ENCODE assay signal across 26 mouse cellular contexts in the genomic region with DNA sequence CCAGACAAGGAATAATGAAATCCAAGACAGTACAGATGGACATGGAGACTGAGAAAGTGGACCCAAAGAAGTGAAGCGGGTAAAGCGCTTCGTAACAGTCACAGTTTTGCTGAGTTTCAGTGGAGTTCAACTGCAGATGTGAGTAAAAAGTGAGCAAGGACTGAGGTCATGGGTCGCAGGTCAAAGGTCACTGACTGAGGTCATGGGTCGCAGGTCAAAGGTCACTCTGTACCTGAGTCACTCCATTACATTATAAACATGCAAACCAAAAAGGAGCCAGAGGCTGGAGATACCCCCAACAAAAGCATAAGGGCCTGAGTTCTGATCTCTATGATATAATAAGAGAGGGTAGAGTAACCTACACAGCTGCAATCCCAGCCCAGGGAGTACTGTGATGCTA. TPM values are rescaled to one million over a fixed set of nuclear protein-coding genes. Genes with fewer than 3 reads are reported as not detected.
DNase-seq lines count a peak whose midpoint lies in the region; ATAC-seq lines count a peak whose summit lies in the region.
"Had no signal": no experiment of that assay in that cellular context is flagged by ENCODE, and none has a peak within 500 bp of the region (broad histone marks: within the 10 kb centered on the region; RNA-seq: fewer than 3 reads in every experiment).

No protein-coding gene starts in this region.

- WGBS in hindbrain, embryonic 11.5 days: 96% methylated on average over 5 of the region's 5 CpGs
- 96% methylated on average over 5 of the region's 5 CpGs for WGBS in hindbrain, embryonic 12.5 days

- H3K9ac ChIP-seq in hindbrain, embryonic 11.5 days (ENCODE audit: low read depth, low read length): no peak overlapping the region
- no peak overlapping the region for H3K9ac ChIP-seq in hindbrain, embryonic 12.5 days
- H3K9ac ChIP-seq: embryonic facial prominence, embryonic 13.5 days; forebrain, embryonic 13.5 days; heart, embryonic 12.5 days; heart, embryonic 15.5 days; hindbrain, embryonic 13.5 days; intestine, embryonic 15.5 days had no signal

- no peaks in the 10 kb centered on the region for H3K4me1 ChIP-seq in hindbrain, embryonic 11.5 days (replicated peaks; ENCODE audit: control insufficient read depth, insufficient read depth, low read length)
- 0 out of 2 replicates have a peak, but pooled peaks cover 3% of the 10 kb centered on the region for H3K4me1 ChIP-seq in hindbrain, embryonic 12.5 days
- H3K4me1 ChIP-seq: hindbrain, embryonic 13.5 days had no signal

- H3K4me2 ChIP-seq in hindbrain, embryonic 11.5 days (replicated peaks; ENCODE audit: low read depth, low read length): no peak overlapping the region
- no peak overlapping the region for H3K4me2 ChIP-seq in hindbrain, embryonic 12.5 days (replicated peaks)
- H3K4me2 ChIP-seq: embryonic facial prominence, embryonic 13.5 days; forebrain, embryonic 13.5 days; heart, embryonic 12.5 days; heart, embryonic 15.5 days; hindbrain, embryonic 13.5 days; intestine, embryonic 15.5 days had no signal

- no peak for ATAC-seq in CD4-positive, CD25-positive, alpha-beta regulatory T cell, adult 4 months
- no peak for ATAC-seq in hindbrain, embryonic 11.5 days (ENCODE audit: low FRiP score)
- no peak for ATAC-seq in hindbrain, embryonic 12.5 days (ENCODE audit: low FRiP score)
- no peak for ATAC-seq in monocyte, adult 5-6 weeks (replicated peaks; ENCODE audit: insufficient number of reproducible peaks, low FRiP score, low TSS enrichment, poor library complexity, severe bottlenecking)
- ATAC-seq: forebrain, embryonic 13.5 days; forebrain, embryonic 16.5 days; hindbrain, embryonic 16.5 days had no signal

- peak; percentile 12 for DNase-seq in CD4-positive, CD25-positive, alpha-beta regulatory T cell, adult 2 months (ENCODE audit: low read depth, low spot score)
- DNase-seq in hindbrain, embryonic 11.5 days (ENCODE audit: low spot score): peak; percentile 18
- peak; percentile 25 for DNase-seq in forelimb bud, embryonic 11.5 days (ENCODE audit: low read depth, low spot score)
- no peak for DNase-seq in spleen, postnatal 36 days (ENCODE audit: low spot score in 2 of 2)
- DNase-seq: adrenal gland, postnatal 10 days; adrenal gland, postnatal 36 days; cerebellum, adult 18-20 months; cerebellum, adult 9-10 months; cerebellum, postnatal 14 days; gastrocnemius, adult 2 months; gastrocnemius, postnatal 14 days; heart, postnatal 14 days; heart, postnatal 4 days had no signal

- H3K9me3 ChIP-seq in hindbrain, embryonic 11.5 days (ENCODE audit: control insufficient read depth, low read length): no peaks in the 10 kb centered on the region
- H3K9me3 ChIP-seq in hindbrain, embryonic 12.5 days (replicated peaks): no peaks in the 10 kb centered on the region
- H3K9me3 ChIP-seq: embryonic facial prominence, embryonic 10.5 days; embryonic facial prominence, embryonic 13.5 days; forebrain, embryonic 13.5 days; heart, embryonic 12.5 days; heart, embryonic 15.5 days; hindbrain, embryonic 13.5 days; intestine, embryonic 15.5 days had no signal

- no peak overlapping the region for H3K4me3 ChIP-seq in hindbrain, embryonic 11.5 days (ENCODE audit: low read depth, low read length)
- H3K4me3 ChIP-seq in hindbrain, embryonic 12.5 days: no peak overlapping the region
- H3K4me3 ChIP-seq: embryonic facial prominence, embryonic 10.5 days; embryonic facial prominence, embryonic 13.5 days; erythroblast, embryonic 14.5 days; forebrain, embryonic 13.5 days; gastrocnemius, adult 2 months; heart, embryonic 12.5 days; heart, embryonic 15.5 days; hindbrain, embryonic 13.5 days; intestine, embryonic 15.5 days had no signal

- no peak overlapping the region for H3K27ac ChIP-seq in hindbrain, embryonic 11.5 days (ENCODE audit: low read depth, low read length)
- no peak overlapping the region for H3K27ac ChIP-seq in hindbrain, embryonic 12.5 days
- H3K27ac ChIP-seq: embryonic facial prominence, embryonic 10.5 days; embryonic facial prominence, embryonic 13.5 days; forebrain, embryonic 13.5 days; hindbrain, embryonic 13.5 days had no signal

- no peaks in the 10 kb centered on the region for H3K27me3 ChIP-seq in hindbrain, embryonic 11.5 days (ENCODE audit: control insufficient read depth, insufficient read depth, low read length)
- H3K27me3 ChIP-seq in hindbrain, embryonic 12.5 days: no peaks in the 10 kb centered on the region
- H3K27me3 ChIP-seq: embryonic facial prominence, embryonic 13.5 days; forebrain, embryonic 13.5 days; heart, embryonic 12.5 days; heart, embryonic 15.5 days; hindbrain, embryonic 13.5 days; intestine, embryonic 15.5 days had no signal

- H3K36me3 ChIP-seq in hindbrain, embryonic 11.5 days (ENCODE audit: control insufficient read depth, insufficient read depth, low read length): no peaks in the 10 kb centered on the region
- no peaks in the 10 kb centered on the region for H3K36me3 ChIP-seq in hindbrain, embryonic 12.5 days
- H3K36me3 ChIP-seq: embryonic facial prominence, embryonic 10.5 days; embryonic facial prominence, embryonic 13.5 days; heart, embryonic 12.5 days; heart, embryonic 15.5 days; hindbrain, embryonic 13.5 days; intestine, embryonic 15.5 days had no signal

RNA-seq across cellular contexts. Expression of a gene that starts 43.1 kb away (rescaled TPM):
- 1 to 10 TPM; 2.3 to 3.5 TPM for polyA plus RNA-seq in CD4-positive, CD25-positive, alpha-beta regulatory T cell, adult 4 months (2017; shearing (Covaris generic))
- polyA plus RNA-seq in hindbrain, embryonic 11.5 days (2014; fragmentation: Nextera tagmentation; extraction: Ambion mirVana): 13.6 and 15.4 TPM in 2 replicates
- 14.5 and 16.5 TPM in 2 replicates for polyA plus RNA-seq in hindbrain, embryonic 12.5 days (2016; fragmentation: Nextera tagmentation; extraction: Ambion mirVana)
- total RNA-seq in monocyte, adult 5-6 weeks (2017): 6.9 to 51.9 TPM (median 11.5 TPM) in 3 replicates

Comparison
In these comparisons a context has a peak if more than half of its experiments do, and no peak if none do; other contexts are left out.
1. DNase-seq: peak in CD4-positive, CD25-positive, alpha-beta regulatory T cell, adult 2 months (single experiment), hindbrain, embryonic 11.5 days (single experiment) and forelimb bud, embryonic 11.5 days (single experiment); none in spleen, postnatal 36 days (0 of 2).